Mouse (Mus musculus) hindbrain, embryonic 15.5 days (tissue): Measurements from ENCODE around the gene Creb1. TPM values are rescaled to one million over a fixed set of nuclear protein-coding genes. Genes with fewer than 3 reads are reported as not detected.
"Not testable (repeated sequence)": the region's sequence is repeated elsewhere in the genome, so short reads cannot be mapped to it uniquely, and the experiment has no call there.

Experiments used
- ATAC-seq: fragments of 200-750 bp; cut with Nextera tagmentation; 2 replicates; pipeline ENCODE4 v1.8.0; 2017; ENCODE audit warnings: low read depth, moderate number of reproducible peaks, moderate TSS enrichment; ENCODE audit not compliant: low FRiP score
- H3K27ac ChIP-seq: fragments of 300-500 bp; sonication (generic); replicated peaks from 2 replicates; pipeline ENCODE4 v1.5.1; 2015; ENCODE audit warnings: mild to moderate bottlenecking, inconsistent platforms
- H3K27me3 ChIP-seq: fragments of 300-500 bp; sonication (generic); 2 replicates; pipeline ENCODE4 v1.6.1; 2015; ENCODE audit warnings: control low read depth, inconsistent platforms
- H3K36me3 ChIP-seq: fragments of 300-500 bp; sonication (generic); 2 replicates; pipeline ENCODE4 v1.6.1; 2015; ENCODE audit warnings: control low read depth, inconsistent platforms
- H3K4me1 ChIP-seq: fragments of 300-500 bp; sonication (generic); replicated peaks from 2 replicates; pipeline ENCODE4 v1.6.1; 2015; ENCODE audit warnings: control low read depth, inconsistent platforms
- H3K4me2 ChIP-seq: fragments of 300-500 bp; sonication (generic); 2 replicates; pipeline ENCODE4 v1.6.1; 2015; ENCODE audit warnings: moderate library complexity, mild to moderate bottlenecking, inconsistent platforms
- H3K4me3 ChIP-seq: fragments of 300-500 bp; sonication (generic); 2 replicates; pipeline ENCODE4 v1.5.1; 2015; ENCODE audit warnings: mild to moderate bottlenecking, inconsistent platforms
- H3K9ac ChIP-seq: fragments of 300-500 bp; sonication (generic); 2 replicates; pipeline ENCODE4 v1.6.1; 2015; ENCODE audit warnings: inconsistent platforms
- H3K9me3 ChIP-seq: fragments of 300-500 bp; sonication (generic); 2 replicates; pipeline ENCODE4 v1.6.1; 2016; ENCODE audit warnings: control low read depth, inconsistent platforms
- WGBS: fragments of 180-500 bp; shearing (Covaris S2); methylation state at CpG from one replicate; pipeline ENCODE4 v1.1.7; 2015; 5-methylcytosine and 5-hydroxymethylcytosine counted together
- polyA plus RNA-seq: library from polyadenylated mRNA; unstranded; fragments of >200 nt; fragmentation: Nextera tagmentation; extraction: Ambion mirVana; gene quantifications from 2 replicates; pipeline ENCODE4 v1.2.1, GENCODE M21; 2015

The Creb1 gene
- polyA plus RNA-seq, 1 experiment from 2014 or later = 28.7 TPM

DNA sequence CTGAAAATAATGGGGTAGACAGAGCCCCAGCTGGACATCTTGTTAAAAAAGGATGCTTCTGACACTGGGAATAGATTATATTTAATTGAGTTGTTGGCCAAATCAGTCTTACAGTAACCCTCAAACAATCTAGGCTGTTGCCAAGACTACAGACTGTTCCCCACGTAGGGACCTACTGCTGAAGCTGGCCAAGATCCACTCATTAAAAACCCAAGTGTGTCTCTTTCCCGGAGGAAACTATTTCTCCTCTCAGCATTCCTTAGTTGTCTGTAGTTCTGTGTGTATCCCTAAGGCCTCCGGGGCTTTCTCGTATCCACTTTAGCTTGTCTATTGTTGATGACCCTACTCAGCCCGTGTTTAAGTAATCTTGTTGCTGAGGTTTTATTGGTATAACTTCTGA is 99.1 kb downstream of the Creb1 start:
- Histone ChIP-seq H3K4me3 (no peak overlapping the region), H3K4me2 (no peak overlapping the region), H3K27ac (no peak overlapping the region), H3K9ac (no peak overlapping the region), H3K9me3 (no peaks in the 10 kb centered on the region), H3K27me3 (no peaks in the 10 kb centered on the region), H3K4me1 (no peaks in the 10 kb centered on the region), H3K36me3 (no peaks in the 10 kb centered on the region)
- no peak for ATAC-seq
- 58% methylated on average over 5 of the region's 5 CpGs for WGBS

GRCm38 (mm10) chr1:64633237-64633636 is 100.8 kb downstream of the Creb1 start:
- H3K9ac ChIP-seq = no peak overlapping the region
- 85% methylated on average over 3 of the region's 3 CpGs for WGBS
- no peak for ATAC-seq

GRCm38 (mm10) chr1:64635624-64636023 is 103.2 kb downstream of the Creb1 start:
- H3K9me3 ChIP-seq = no peaks in the 10 kb centered on the region
- no peak overlapping the region for H3K4me2 ChIP-seq
- H3K27me3 ChIP-seq = no peaks in the 10 kb centered on the region
- no peak overlapping the region for H3K9ac ChIP-seq
- ATAC-seq = no peak
- no peak overlapping the region for H3K4me3 ChIP-seq
- H3K27ac ChIP-seq = no peak overlapping the region
- H3K4me1 ChIP-seq = no peaks in the 10 kb centered on the region
- H3K36me3 ChIP-seq = no peaks in the 10 kb centered on the region
- WGBS = 84% methylated on average over 2 of the region's 2 CpGs

More at GRCm38 (mm10) chr1:64633237-64633636, 100.8 kb downstream of the Creb1 start:
- no peak overlapping the region for H3K27ac ChIP-seq
- H3K4me1 ChIP-seq = no peaks in the 10 kb centered on the region
- no peaks in the 10 kb centered on the region for H3K36me3 ChIP-seq
- H3K4me2 ChIP-seq = no peak overlapping the region
- no peak overlapping the region for H3K4me3 ChIP-seq
- no peaks in the 10 kb centered on the region for H3K27me3 ChIP-seq
- H3K9me3 ChIP-seq = no peaks in the 10 kb centered on the region

GRCm38 (mm10) chr1:64639279-64639678 is 106.8 kb downstream of the Creb1 start:
- H3K4me1 ChIP-seq = no peaks in the 10 kb centered on the region
- no peaks in the 10 kb centered on the region for H3K36me3 ChIP-seq
- H3K27ac ChIP-seq = no peak overlapping the region
- no peaks in the 10 kb centered on the region for H3K9me3 ChIP-seq
- no peak overlapping the region for H3K9ac ChIP-seq
- ATAC-seq = no peak
- H3K4me2 ChIP-seq = no peak overlapping the region
- H3K27me3 ChIP-seq = no peaks in the 10 kb centered on the region
- no peak overlapping the region for H3K4me3 ChIP-seq
- 93% methylated on average over 6 of the region's 6 CpGs for WGBS

GRCm38 (mm10) chr1:64641069-64641468 is 108.6 kb downstream of the Creb1 start:
- Histone ChIP-seq H3K36me3 (no peaks in the 10 kb centered on the region), H3K4me2 (no peak overlapping the region), H3K9me3 (no peaks in the 10 kb centered on the region), H3K9ac (no peak overlapping the region), H3K4me1 (no peaks in the 10 kb centered on the region), H3K27ac (no peak overlapping the region), H3K4me3 (no peak overlapping the region), H3K27me3 (no peaks in the 10 kb centered on the region)
- WGBS = 84% methylated on average over 6 of the region's 6 CpGs
- no peak for ATAC-seq

GRCm38 (mm10) chr1:64642541-64642940 is 110.1 kb downstream of the Creb1 start:
- not testable (repeated sequence) for H3K4me3 ChIP-seq, H3K9ac ChIP-seq, H3K9me3 ChIP-seq, H3K27ac ChIP-seq, H3K4me2 ChIP-seq, H3K4me1 ChIP-seq, H3K36me3 ChIP-seq, ATAC-seq, H3K27me3 ChIP-seq
- WGBS = 92% methylated on average over 8 of the region's 8 CpGs

DNA sequence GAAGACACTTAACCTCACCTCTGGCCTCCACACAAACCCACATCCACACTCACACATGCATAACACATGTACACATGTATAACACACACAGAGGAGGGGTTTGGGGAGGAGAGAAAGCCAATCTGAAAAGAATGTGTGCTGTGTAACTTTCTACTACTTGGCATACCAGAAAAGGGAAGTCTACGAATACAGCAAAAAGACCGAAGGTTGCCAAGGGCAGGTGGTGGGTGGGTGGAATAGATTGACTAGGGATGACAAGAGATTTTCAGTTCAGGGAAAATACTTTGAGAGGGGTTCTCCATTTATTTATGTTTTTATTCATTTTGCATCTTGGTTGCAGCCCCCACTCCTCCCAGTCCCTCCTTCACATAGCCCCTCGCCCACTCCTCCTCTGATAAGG is 112.1 kb downstream of the Creb1 start:
- no peaks in the 10 kb centered on the region for H3K27me3 ChIP-seq
- WGBS = 98% methylated on average over 3 of the region's 3 CpGs
- H3K9me3 ChIP-seq = no peaks in the 10 kb centered on the region
- H3K4me3 ChIP-seq = no peak overlapping the region
- no peak overlapping the region for H3K9ac ChIP-seq
- ATAC-seq = no peak
- H3K36me3 ChIP-seq = no peaks in the 10 kb centered on the region
- no peaks in the 10 kb centered on the region for H3K4me1 ChIP-seq
- H3K27ac ChIP-seq = no peak overlapping the region
- H3K4me2 ChIP-seq = no peak overlapping the region

GRCm38 (mm10) chr1:64649362-64650124 is 117.1 kb downstream of the Creb1 start:
- H3K4me3 ChIP-seq = no peak overlapping the region
- H3K9me3 ChIP-seq = no peaks in the 10 kb centered on the region
- no peaks in the 10 kb centered on the region for H3K36me3 ChIP-seq
- no peak overlapping the region for H3K4me2 ChIP-seq
- no peak overlapping the region for H3K9ac ChIP-seq
- H3K27ac ChIP-seq = no peak overlapping the region
- ATAC-seq = no peak
- WGBS = 81% methylated on average over 11 of the region's 11 CpGs
- H3K4me1 ChIP-seq = no peaks in the 10 kb centered on the region
- H3K27me3 ChIP-seq = no peaks in the 10 kb centered on the region

GRCm38 (mm10) chr1:64653701-64654100 is 121.3 kb downstream of the Creb1 start:
- H3K9me3 ChIP-seq = no peaks in the 10 kb centered on the region
- H3K36me3 ChIP-seq = no peaks in the 10 kb centered on the region
- no peak overlapping the region for H3K27ac ChIP-seq
- H3K9ac ChIP-seq = no peak overlapping the region
- ATAC-seq = no peak
- H3K4me3 ChIP-seq = no peak overlapping the region
- no peak overlapping the region for H3K4me2 ChIP-seq
- 94% methylated on average over 6 of the region's 6 CpGs for WGBS
- H3K27me3 ChIP-seq = no peaks in the 10 kb centered on the region
- H3K4me1 ChIP-seq = no peaks in the 10 kb centered on the region

Other genes with a start within 250 kb of the Creb1 start
- 18.2 and 18.3 TPM in 2 replicates for gene Mettl21a, start 84.6 kb downstream of the Creb1 start, polyA plus RNA-seq
- gene Ccnyl1, start 157.8 kb downstream of the Creb1 start, polyA plus RNA-seq = 4.2 and 5.2 TPM in 2 replicates
- gene Fzd5, start 205.1 kb downstream of the Creb1 start, polyA plus RNA-seq = 0.14 and 0.21 TPM in 2 replicates